Mouse (Mus musculus) forebrain, postnatal 0 days (tissue): ENCODE results near the gene Eif4e2. TPM values are rescaled to one million over a fixed set of nuclear protein-coding genes. Genes with fewer than 3 reads are reported as not detected.

Experiments
- ATAC-seq: fragments of 200-750 bp; cut with Nextera tagmentation; 2 replicates; pipeline ENCODE4 v1.8.0; 2017; ENCODE audit warnings: mild to moderate bottlenecking, moderate library complexity
- DNase-seq: peaks from one replicate; pipeline ENCODE4 v3.0.0-alpha.2; 2015
- H3K27ac ChIP-seq: fragments of 300-500 bp; sonication (generic); 2 replicates; pipeline ENCODE4 v1.5.1; 2014; ENCODE audit warnings: low read depth, mild to moderate bottlenecking, antibody characterized with exemption, low read length, moderate library complexity, mixed read lengths
- H3K27me3 ChIP-seq: fragments of 300-500 bp; sonication (generic); 2 replicates; pipeline ENCODE4 v1.6.1; 2014; ENCODE audit warnings: mild to moderate bottlenecking, low read length, mixed read lengths; ENCODE audit not compliant: insufficient read depth
- H3K36me3 ChIP-seq: fragments of 300-500 bp; sonication (generic); 2 replicates; pipeline ENCODE4 v1.6.1; 2014; ENCODE audit warnings: mild to moderate bottlenecking, moderate library complexity; ENCODE audit not compliant: insufficient read depth
- H3K4me1 ChIP-seq: fragments of 300-500 bp; sonication (generic); 2 replicates; pipeline ENCODE4 v1.6.1; 2014; ENCODE audit warnings: antibody characterized with exemption; ENCODE audit not compliant: insufficient read depth
- H3K4me2 ChIP-seq: fragments of 300-500 bp; sonication (generic); 2 replicates; pipeline ENCODE4 v1.6.1; 2014; ENCODE audit warnings: low read depth, mild to moderate bottlenecking, moderate library complexity
- H3K4me3 ChIP-seq: fragments of 300-500 bp; sonication (generic); 2 replicates; pipeline ENCODE4 v1.5.1; 2014; ENCODE audit warnings: low read depth, low read length, mixed read lengths
- H3K9ac ChIP-seq: fragments of 300-500 bp; sonication (generic); 2 replicates; pipeline ENCODE4 v1.6.1; 2014; ENCODE audit warnings: mild to moderate bottlenecking
- H3K9me3 ChIP-seq: fragments of 300-500 bp; sonication (generic); 2 replicates; pipeline ENCODE4 v1.6.1; 2016; ENCODE audit warnings: low read length
- CTCF ChIP-seq: sonication (generic); IDR thresholded peaks from 2 replicates; pipeline ENCODE4 v1.5.1; 2016; ENCODE audit warnings: antibody characterized with exemption, control low read depth, low read depth
- WGBS: fragments of 180-500 bp; shearing (Covaris S2); extraction: QIAGEN DNeasy Blood & Tissue Kit; methylation state at CpG from one replicate; pipeline ENCODE4 v1.1.7; 2014; 5-methylcytosine and 5-hydroxymethylcytosine counted together
- polyA plus RNA-seq: library from polyadenylated mRNA; unstranded; fragments of >200 nt; fragmentation: Nextera tagmentation; extraction: Ambion mirVana; gene quantifications from 2 replicates; pipeline ENCODE4 v1.2.1, GENCODE M21; 2015
- total RNA-seq: library from RNA; depleted of rRNA; stranded (reverse); fragments of >200 nt; gene quantifications from 2 replicates; pipeline ENCODE4 v1.2.3, GENCODE M21; 2014

Eif4e2 gene
- total and polyA plus RNA-seq, 2 experiments from 2014 or later, result 71.5 to 87.5 TPM

GRCm38 (mm10) chr1:87258484-87258883 lies 44.8 kb downstream of the Eif4e2 start:
- H3K9ac ChIP-seq, result no peak overlapping the region
- peak; percentile 35; the same call in 1 of the 2 replicates for TF ChIP-seq CTCF
- no peaks in the 10 kb centered on the region for H3K36me3 ChIP-seq
- WGBS, result 30% methylated on average over 14 of the region's 14 CpGs
- H3K4me1 ChIP-seq, result no peaks in the 10 kb centered on the region
- ATAC-seq (peak; percentile 27; the same call in 1 of the 2 replicates), DNase-seq (no peak)
- no peak overlapping the region for H3K4me2 ChIP-seq
- H3K27ac ChIP-seq, result no peak overlapping the region
- no peaks in the 10 kb centered on the region for H3K9me3 ChIP-seq
- H3K4me3 ChIP-seq, result no peak overlapping the region
- H3K27me3 ChIP-seq, result peaks cover 14% of the 10 kb centered on the region

GRCm38 (mm10) chr1:87259316-87259715 lies 45.6 kb downstream of the Eif4e2 start:
- no peak for DNase-seq
- Histone ChIP-seq H3K27ac (no peak overlapping the region), H3K27me3 (peaks cover 16% of the 10 kb centered on the region), H3K9me3 (no peaks in the 10 kb centered on the region), H3K36me3 (no peaks in the 10 kb centered on the region), H3K9ac (no peak overlapping the region), H3K4me1 (peaks cover 6% of the 10 kb centered on the region), H3K4me2 (no peak overlapping the region), H3K4me3 (no peak overlapping the region)
- no peak for ATAC-seq
- 93% methylated on average over 2 of the region's 2 CpGs for WGBS
- no peak for TF ChIP-seq CTCF

DNA sequence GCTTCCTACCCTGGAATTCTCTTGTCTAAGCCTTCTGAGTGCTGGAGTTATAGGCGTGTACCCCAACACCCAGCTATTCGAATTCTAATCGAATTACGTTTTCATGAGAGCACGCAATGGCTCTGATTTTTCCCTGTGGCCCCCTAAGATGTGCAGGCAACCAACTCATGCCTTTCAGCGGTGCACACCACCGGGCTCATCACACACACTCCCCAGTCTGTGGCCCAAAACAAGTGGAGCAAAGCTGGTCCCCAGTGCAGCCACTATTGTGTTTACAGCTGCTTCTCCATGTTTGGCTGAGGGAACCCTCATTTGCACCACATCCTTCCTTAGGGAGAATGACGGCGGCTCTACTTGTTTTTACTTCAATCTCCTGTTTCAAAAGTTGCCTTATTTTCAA lies 49.5 kb downstream of the Eif4e2 start:
- Histone ChIP-seq H3K4me2 (peak overlapping the region; percentile 99; the same call in 1 of the 2 replicates), H3K4me3 (no peak overlapping the region), H3K4me1 (peaks cover 6% of the 10 kb centered on the region), H3K27me3 (peaks cover 36% of the 10 kb centered on the region), H3K27ac (no peak overlapping the region), H3K36me3 (no peaks in the 10 kb centered on the region), H3K9me3 (no peaks in the 10 kb centered on the region), H3K9ac (no peak overlapping the region)
- 4% methylated on average over 9 of the region's 9 CpGs for WGBS
- TF ChIP-seq CTCF, result no peak
- DNase-seq (no peak), ATAC-seq (no peak)

DNA sequence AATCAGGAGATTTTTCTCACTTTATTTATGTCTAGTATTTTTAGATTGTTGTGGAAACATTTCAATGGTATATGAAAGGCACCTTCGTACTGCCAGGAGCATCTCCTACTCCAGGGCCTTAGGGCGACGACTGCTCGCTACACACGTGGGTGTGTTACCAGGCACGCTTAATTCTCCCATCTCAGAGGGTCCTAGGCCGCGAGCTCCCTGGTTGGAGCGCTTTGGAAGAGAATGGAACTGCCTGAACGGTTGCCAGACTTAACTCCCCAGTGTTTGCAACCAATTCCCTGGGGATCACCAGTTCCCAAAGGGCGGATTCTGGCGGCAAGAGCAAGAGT lies 50.1 kb downstream of the Eif4e2 start:
- Histone ChIP-seq H3K4me3 (peak overlapping the region; percentile 48), H3K4me1 (peaks cover 6% of the 10 kb centered on the region), H3K27ac (no peak overlapping the region), H3K9me3 (no peaks in the 10 kb centered on the region), H3K9ac (peak overlapping the region; percentile 37; the same call in 1 of the 2 replicates), H3K36me3 (no peaks in the 10 kb centered on the region), H3K4me2 (peak overlapping the region; percentile 99), H3K27me3 (peaks cover 36% of the 10 kb centered on the region)
- peak; percentile 38 for ATAC-seq
- 2% methylated on average over 12 of the region's 12 CpGs for WGBS
- peak; percentile 29 for DNase-seq
- no peak for TF ChIP-seq CTCF

DNA sequence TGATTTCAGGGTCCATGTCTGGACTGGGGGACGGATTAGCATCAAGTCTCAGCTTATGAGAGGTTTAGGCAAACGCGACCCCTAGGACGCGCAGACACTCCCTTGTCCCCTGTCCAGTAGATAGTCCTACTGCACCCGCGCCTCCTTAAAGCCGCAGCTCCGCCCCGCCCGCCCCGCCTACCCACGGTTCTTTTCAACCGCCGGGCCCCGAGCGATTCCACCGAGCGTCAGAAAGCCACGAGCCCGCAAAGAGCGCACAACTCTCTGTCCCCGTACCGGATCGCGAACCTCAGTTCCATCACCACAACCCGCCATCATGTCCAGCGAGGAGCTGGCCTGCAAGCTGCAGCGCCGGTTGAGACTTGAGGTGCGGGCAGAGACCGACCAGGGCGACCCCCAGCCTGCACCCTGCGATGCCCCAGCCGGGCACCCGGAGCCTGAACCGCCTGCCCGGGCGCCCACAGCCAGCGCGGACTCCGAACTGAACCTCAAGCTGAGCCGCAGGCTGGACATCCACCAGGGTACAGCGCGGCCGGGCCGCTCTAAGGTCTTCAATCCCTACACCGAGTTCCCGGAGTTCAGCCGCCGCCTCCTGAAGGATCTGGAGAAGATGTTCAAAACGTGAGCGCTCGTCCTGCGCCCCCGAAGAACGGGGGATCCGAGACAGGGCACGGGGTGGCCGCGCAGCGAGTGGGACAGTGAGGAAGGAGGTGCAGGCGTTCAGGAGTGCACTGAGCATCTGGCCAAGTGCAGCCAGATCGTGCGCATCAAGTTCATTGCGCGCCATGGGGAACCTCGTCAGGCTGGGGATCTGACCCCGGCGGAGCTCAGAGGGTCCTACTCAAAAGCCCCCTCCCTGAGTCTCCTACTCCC lies 50.7 kb downstream of the Eif4e2 start, which contains the start of gene Efhd1:
Efhd1 (plus strand) TSS at position 230 of the 873 bp plus-strand sequence.
- H3K4me1 ChIP-seq, result peaks cover 6% of the 10 kb centered on the region
- no peak for TF ChIP-seq CTCF
- H3K27me3 ChIP-seq, result peaks cover 36% of the 10 kb centered on the region
- no peaks in the 10 kb centered on the region for H3K36me3 ChIP-seq
- DNase-seq (peak; percentile 29), ATAC-seq (peak; percentile 51)
- no peaks in the 10 kb centered on the region for H3K9me3 ChIP-seq
- H3K4me2 ChIP-seq, result peak within 1 kb of the TSS; percentile 99
- peak within 1 kb of the TSS; percentile 37 for H3K9ac ChIP-seq
- H3K4me3 ChIP-seq, result peak within 1 kb of the TSS; percentile 48
- no peak within 1 kb of the TSS for H3K27ac ChIP-seq
- whole genome bisulfite sequencing, result under 1% methylated on average over 70 of the region's 70 CpGs

DNA sequence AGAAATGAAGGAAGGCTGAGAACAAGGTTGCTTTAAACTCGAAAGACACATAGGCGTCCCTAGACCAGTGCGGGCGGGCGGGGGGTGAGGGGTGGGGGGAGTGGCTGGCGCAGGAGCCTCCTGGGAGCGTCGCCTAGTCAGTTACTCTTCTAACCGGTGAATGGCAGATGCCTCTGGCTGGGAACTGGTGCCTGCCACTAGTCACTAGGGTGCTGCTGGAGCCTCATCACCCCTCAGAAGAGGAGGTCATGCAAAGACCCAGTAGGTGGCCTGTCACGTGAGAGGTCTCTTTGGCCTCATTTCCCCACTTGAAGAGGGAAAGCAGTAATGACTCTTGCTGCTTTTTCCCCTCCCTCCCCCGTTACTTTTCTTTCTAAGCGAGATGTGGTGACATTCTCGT lies 51.5 kb downstream of the Eif4e2 start:
- ATAC-seq (peak; percentile 54), DNase-seq (no peak)
- Histone ChIP-seq H3K9me3 (no peaks in the 10 kb centered on the region), H3K4me2 (peak overlapping the region; percentile 99), H3K4me3 (peak overlapping the region; percentile 48), H3K4me1 (peaks cover 6% of the 10 kb centered on the region), H3K27ac (no peak overlapping the region), H3K27me3 (peaks cover 36% of the 10 kb centered on the region), H3K36me3 (no peaks in the 10 kb centered on the region), H3K9ac (no peak overlapping the region)
- no peak for TF ChIP-seq CTCF
- WGBS, result 3% methylated on average over 13 of the region's 13 CpGs
